Mouse (Mus musculus) lung, adult 18-20 months (tissue): ENCODE measurements at regions not wholly inside any gene's neighbourhood (a gene's known extent, or its start where the extent isn't known, plus 50 kb on each side); places are given as distances from the start of the nearest gene placed in this dataset.
A peak's percentile ranks its signal among the peaks of the same experiment; 100 is the strongest.

ENCODE experiments used
- DNase-seq, 2 experiments: peaks; one replicate each; pipeline ENCODE4 v3.0.0; 2022; ENCODE audit warnings: mixed read lengths in 2 of 2

GRCm38 (mm10) chr15:62236056-62236455 lies 1313.2 kb upstream of the A1bg start:
- DNase-seq: no peak

DNA sequence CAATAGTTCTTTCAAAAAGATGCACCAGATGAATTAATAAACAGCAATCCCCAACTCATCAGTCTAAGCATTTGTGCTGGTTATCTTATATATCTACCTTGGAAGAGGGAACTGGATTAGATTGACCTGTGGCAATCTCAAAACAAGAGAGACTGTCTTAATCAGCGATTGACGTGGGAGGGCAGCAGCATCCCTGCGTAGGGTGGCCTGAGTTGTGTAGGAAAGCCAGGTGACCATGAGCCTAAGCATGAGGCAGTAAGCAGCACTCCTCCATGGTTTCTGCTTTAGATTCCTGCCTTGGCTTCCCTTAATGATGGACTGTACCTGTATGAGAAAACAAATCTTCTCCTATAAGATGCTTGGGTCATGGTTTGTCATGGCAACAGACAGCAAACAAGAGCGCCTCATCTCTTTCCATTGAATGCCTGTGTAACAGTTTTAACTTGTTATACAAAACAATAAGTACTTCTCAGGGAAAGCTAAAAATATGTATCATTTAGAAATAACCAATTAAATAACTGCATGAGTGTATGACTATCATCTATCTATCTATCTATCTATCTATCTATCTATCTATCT lies 1311.5 kb upstream of the A1bg start:
- DNase-seq: no peak

GRCm38 (mm10) chr15:62233154-62233553 lies 1310.3 kb upstream of the A1bg start:
- no peak for DNase-seq

- no peak for DNase-seq
Observed at GRCm38 (mm10) chr15:62231709-62232108, 1308.9 kb upstream of the A1bg start.

DNA sequence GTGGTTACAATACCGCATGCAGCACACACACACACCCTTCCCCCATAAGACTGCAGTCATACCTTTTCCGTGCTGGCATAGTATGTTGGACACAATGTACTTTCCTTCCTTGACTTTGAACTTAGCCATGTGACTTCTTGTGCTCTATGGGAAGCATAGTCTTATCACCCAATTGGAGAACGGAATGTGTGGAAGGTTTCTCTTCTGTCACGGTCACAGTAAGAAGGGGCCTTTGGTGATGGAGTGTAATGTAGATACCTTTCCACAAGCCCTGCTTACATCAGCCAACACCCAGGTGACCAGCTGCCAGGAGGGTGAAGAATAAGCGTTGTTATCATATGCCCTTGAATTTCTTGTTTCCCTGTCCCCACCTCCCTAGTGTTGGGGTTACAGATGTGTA lies 1308.0 kb upstream of the A1bg start:
- DNase-seq: no peak

DNA sequence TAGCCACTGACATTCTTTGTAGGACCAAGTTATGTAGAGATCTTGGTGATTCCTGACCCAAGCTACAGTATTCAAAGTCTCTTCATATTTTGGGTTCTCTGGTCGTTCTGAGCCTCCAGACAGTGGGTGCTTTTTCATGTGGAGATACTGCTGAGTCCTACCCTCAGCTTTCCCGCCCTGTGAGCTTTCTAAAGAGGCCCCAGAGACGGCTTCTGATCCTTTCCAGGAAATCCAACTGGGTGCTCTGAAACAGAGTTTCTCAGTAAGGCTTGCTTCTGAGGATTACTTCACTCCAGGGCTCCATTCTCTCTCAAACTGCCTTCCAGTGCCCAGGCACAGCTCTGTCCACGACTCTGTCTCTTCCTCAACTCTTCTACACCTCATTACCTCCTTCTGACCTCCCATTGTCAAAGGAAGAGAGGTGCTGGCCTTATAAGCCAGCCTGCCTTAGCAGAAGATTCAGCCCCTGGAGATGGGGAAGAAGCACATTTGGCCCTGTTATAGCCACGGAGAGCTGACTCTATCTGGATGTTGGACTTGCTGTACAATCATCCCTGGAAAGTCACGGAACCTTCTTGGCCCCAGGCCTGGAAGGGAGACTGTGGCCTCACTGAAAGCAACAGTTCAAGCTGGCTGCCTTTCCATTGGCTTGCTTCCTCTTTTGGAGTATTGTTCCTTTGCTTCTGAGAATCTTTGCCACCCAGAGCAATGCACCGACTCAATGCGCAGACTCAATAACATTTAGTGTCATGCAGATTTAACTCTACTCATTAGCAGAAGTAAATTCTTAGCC lies 1306.9 kb upstream of the A1bg start:
- peak; percentile 34 to 36 for DNase-seq

DNA sequence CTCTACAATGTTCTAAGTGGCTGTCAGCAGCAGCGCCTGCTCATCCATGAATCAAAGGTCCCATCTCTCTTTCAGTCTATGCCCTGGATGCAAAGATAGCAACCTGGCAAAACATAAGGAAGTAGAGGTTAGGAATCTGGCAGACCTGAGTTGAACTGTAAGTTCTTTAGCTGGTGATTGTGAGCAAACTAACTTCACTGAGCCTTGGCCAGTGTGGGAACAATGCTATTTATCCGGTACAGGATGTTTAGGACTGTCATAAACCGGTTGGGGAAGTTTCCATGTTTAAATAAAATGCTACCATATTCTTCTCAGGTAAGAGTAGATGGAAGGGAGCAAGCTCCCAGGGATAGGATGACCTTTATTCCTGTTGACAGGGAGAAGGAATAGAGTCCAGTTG lies 1306.2 kb upstream of the A1bg start:
- no peak for DNase-seq

- no peak for DNase-seq
Observed at GRCm38 (mm10) chr15:62224798-62225197, 1302.0 kb upstream of the A1bg start.

GRCm38 (mm10) chr15:62224191-62224590 lies 1301.4 kb upstream of the A1bg start:
- no peak for DNase-seq

DNA sequence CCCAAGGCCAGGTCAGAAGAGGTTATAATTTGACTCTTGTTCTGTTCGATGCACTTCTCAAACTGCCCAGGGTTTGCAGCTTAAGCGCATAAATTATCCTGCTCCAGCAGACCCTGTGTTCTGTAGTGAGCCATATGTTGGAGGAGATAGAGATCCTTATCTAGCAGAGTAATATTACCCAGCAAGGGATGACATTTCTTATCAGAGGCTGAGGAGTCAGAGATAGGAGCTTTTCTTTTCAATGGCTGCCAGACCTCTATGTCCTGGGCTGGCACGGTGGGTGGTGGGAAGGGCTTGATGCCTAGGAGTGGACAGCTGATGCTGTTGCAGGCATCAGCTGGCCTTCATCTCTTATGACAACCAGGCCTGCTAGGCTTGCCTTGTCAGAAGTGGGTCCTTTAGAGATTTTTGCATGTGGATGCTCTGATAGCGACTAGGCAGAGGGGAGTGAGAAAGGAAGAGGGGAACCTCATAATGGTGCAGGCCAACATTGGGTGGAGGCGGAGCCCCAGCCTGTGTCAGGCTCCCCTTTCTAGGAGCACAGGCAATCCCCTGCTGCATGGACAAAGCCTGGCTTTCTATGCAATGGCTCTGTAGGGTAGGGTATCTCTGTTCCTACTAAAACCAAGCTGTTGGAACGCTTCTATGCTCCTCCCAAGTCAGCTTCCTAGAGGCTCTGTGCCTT lies 1300.5 kb upstream of the A1bg start:
- no peak for DNase-seq

DNA sequence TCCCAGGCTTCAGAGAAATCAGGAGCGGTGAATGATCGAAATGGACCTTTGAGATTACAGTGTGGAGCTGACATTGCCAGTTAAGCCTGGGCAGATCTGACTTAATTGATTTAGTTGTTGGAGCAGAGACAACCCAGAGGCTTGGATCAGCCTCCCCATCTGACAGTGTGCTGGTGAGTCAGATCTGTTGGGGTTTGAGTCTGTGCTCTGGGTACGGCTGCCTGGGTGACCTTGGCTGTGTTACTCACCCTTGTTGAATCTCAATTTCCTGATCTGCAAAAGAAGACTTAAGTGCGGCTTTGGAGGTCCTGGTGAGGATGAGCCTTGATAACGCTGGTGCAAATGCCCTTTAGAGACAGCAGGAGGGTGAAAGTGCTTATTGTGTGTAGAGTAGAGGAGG lies 1299.9 kb upstream of the A1bg start:
- DNase-seq: no peak

DNA sequence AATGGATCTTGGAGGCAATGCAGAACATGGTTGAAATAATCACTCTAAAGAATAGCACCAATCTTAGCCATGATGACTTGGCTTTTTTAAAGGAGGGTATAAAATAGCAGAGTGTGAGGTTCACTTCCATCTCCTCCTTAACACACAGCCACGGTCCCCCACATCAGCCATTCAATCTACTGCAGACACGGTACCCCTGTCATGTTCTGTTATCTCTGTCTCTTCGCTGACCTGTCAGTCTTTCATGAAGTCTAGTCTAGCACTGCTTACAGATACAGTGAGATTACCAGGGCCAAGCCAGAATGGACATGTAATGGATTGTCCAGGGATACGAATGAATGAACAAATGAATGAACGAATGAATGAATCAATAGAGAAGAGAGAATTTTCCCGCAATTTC lies 1299.4 kb upstream of the A1bg start:
- DNase-seq: no peak

- no peak for DNase-seq
Observed at GRCm38 (mm10) chr15:62221024-62221819, 1298.4 kb upstream of the A1bg start.

DNA sequence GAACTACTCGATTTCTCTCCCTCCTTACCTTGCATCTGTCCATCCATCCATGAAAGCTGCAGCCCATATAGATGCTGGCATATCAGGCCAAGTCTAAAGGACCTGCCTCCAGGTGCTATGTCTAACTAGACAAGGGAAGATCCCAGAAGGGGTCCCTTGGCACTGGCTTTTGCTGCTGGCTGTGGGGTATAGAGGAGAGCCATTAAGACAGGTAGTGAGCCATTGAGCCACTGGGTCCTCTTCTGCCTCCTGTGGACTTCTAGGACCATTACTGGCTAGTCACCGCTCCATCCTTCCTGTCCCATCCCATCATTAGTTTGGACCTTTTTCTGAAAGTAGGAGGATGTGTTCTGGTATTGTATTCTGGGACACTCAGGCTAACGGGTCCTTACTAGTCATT lies 1297.8 kb upstream of the A1bg start:
- no peak for DNase-seq

GRCm38 (mm10) chr15:62219934-62220540 lies 1297.2 kb upstream of the A1bg start:
- no peak for DNase-seq

GRCm38 (mm10) chr15:62218346-62219080 lies 1295.7 kb upstream of the A1bg start:
- DNase-seq: no peak

- no peak for DNase-seq
Observed at GRCm38 (mm10) chr15:62216688-62217477, 1294.1 kb upstream of the A1bg start.

GRCm38 (mm10) chr15:62215616-62216398 lies 1293.0 kb upstream of the A1bg start:
- no peak for DNase-seq

DNA sequence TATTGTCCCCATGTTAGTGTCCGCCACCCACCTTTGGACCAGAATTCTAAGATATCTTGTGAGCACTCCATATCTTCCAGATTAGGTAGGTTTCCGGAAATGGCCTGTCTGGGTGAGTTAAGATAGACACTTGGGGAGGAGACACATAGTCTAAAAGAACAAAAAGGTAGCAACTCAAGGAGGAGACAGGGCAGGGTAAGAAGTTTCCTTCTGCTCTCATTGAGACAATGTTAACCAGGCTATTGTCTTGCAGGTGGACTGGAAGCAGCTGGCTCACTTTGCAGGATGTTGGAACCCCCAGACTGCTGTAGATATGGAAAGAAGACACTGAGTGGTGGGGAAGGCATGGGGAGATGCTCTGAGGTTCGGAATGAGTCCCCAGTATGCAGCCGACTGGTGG lies 1291.5 kb upstream of the A1bg start:
- DNase-seq: no peak

GRCm38 (mm10) chr15:62212283-62212910 lies 1289.6 kb upstream of the A1bg start:
- no peak for DNase-seq
